Mouse (Mus musculus): ENCODE results near the gene Gm38100. TPM values are rescaled to one million over a fixed set of nuclear protein-coding genes. Genes with fewer than 3 reads are reported as not detected.

Gm38100 gene
- total and polyA plus RNA-seq, 2 experiments: not detected

DNA sequence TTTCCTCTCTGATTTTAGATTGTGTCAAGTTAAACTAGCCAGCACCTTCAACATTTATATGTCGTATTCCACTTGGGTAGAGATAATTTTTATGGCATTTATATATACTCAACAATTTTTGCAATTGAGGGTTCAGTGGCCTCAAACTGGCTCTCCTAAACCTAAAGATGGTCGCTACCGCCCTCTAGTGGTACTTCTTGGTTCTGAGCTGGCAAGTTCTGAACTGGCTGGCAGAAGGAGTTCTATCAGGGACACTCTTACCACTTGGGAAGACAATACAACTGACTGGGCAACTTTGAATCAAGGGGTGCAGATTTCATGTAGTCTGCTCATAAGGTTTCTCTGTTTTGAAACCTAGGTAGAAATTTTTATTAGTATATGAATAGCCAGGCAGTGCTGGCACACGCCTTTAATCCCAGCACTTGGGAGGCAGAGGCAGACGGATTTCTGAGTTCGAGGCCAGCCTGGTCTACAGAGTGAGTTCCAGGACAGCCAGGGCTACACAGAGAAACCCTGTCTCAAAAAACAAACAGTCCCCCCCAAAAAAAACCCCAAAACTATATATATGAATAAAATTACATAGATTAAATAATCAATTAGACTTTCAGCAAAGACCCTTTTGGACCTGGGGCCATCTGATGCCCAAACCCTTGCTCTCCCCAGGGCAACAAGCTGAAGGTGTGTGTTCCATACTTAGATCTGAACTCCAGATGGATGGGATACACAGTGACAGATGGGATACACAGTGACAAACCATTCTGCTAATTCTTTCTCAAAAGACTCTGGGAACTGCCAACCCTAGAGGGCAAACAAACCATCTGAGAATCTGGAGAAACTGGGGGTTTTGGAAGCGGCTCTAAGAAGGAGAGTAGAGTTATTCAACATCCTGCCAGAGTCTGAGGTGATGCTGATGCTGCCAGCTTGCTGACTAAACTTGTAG, 4.0 kb downstream of the Gm38100 start:
- DNase-seq (ENCODE audit: extremely low read depth, low read depth, low spot score): peak; percentile 50
- TF ChIP-seq CTCF (IDR thresholded peaks at IDR 0.05; ENCODE audit: low read depth, low read length): peak; percentile 68
- no peak for TF ChIP-seq POLR2A (IDR thresholded peaks at IDR 0.05; ENCODE audit: extremely low read depth, insufficient read depth, low read length)
- no peak overlapping the region for H3K27ac ChIP-seq (replicated peaks; ENCODE audit: insufficient read depth, low read depth, low read length)

GRCm38 (mm10) chr1:175931391-175931790, 11.3 kb downstream of the Gm38100 start:
- Histone ChIP-seq H3K27me3 (ENCODE audit: control insufficient read depth, insufficient read depth, low read length) (no peaks in the 10 kb centered on the region), H3K4me1 (ENCODE audit: control insufficient read depth, insufficient read depth, low read length) (peaks cover 2% of the 10 kb centered on the region), H3K36me3 (ENCODE audit: control insufficient read depth, insufficient read depth, low read length) (no peaks in the 10 kb centered on the region), H3K4me3 (ENCODE audit: insufficient read depth, low read depth, low read length) (no peak overlapping the region), H3K9ac (ENCODE audit: low read depth, low read length) (no peak overlapping the region), H3K27ac (replicated peaks; ENCODE audit: insufficient read depth, low read depth, low read length) (no peak overlapping the region), H3K79me2 (ENCODE audit: control insufficient read depth, insufficient read depth, low read length) (no peaks in the 10 kb centered on the region)
- 85% methylated on average over 5 of the region's 5 CpGs for WGBS
- TF ChIP-seq CTCF (IDR thresholded peaks at IDR 0.05; ENCODE audit: low read depth, low read length): no peak
- TF ChIP-seq POLR2A (IDR thresholded peaks at IDR 0.05; ENCODE audit: extremely low read depth, insufficient read depth, low read length): no peak
- no peak for DNase-seq (ENCODE audit: extremely low read depth, low read depth, low spot score)

More for the DNA sequence above, 4.0 kb downstream of the Gm38100 start:
- no peaks in the 10 kb centered on the region for H3K79me2 ChIP-seq (ENCODE audit: control insufficient read depth, insufficient read depth, low read length)
- no peaks in the 10 kb centered on the region for H3K36me3 ChIP-seq (ENCODE audit: control insufficient read depth, insufficient read depth, low read length)
- H3K4me1 ChIP-seq (ENCODE audit: control insufficient read depth, insufficient read depth, low read length): no peaks in the 10 kb centered on the region
- H3K9ac ChIP-seq (ENCODE audit: low read depth, low read length): no peak overlapping the region
- H3K27me3 ChIP-seq (ENCODE audit: control insufficient read depth, insufficient read depth, low read length): no peaks in the 10 kb centered on the region
- WGBS: 44% methylated on average over 7 of the region's 7 CpGs
- H3K4me3 ChIP-seq (ENCODE audit: insufficient read depth, low read depth, low read length): no peak overlapping the region

DNA sequence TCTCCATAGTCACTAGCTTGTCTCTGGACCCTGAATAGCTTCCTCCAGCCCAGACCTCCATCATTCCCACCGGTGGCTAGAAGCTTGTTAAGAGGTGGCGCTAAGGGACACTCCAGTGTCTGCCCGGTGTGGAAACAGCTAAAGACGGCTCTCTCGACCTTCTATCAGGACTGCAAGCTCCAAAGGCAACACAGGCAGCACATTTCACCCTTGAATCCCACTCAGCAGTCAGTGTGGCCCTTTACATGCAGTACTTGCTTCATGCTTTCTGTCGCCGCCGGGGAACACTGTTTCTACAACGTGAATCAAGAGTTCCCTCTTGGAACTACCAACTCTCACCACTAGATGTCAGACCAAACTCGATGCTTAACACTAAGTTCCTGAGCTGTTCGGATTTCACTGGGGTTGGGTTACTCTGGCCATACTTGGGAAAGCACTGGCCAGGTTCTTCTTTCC, 16.2 kb downstream of the Gm38100 start:
- TF ChIP-seq POLR2A (IDR thresholded peaks at IDR 0.05; ENCODE audit: extremely low read depth, insufficient read depth, low read length) (no peak), CTCF (IDR thresholded peaks at IDR 0.05; ENCODE audit: low read depth, low read length) (peak; percentile 27; the same call in 1 of the 2 replicates)
- H3K27ac ChIP-seq (replicated peaks; ENCODE audit: insufficient read depth, low read depth, low read length): no peak overlapping the region
- no peaks in the 10 kb centered on the region for H3K79me2 ChIP-seq (ENCODE audit: control insufficient read depth, insufficient read depth, low read length)
- WGBS: 14% methylated on average over 11 of the region's 11 CpGs
- peak overlapping the region; percentile 52 for H3K9ac ChIP-seq (ENCODE audit: low read depth, low read length)
- H3K4me3 ChIP-seq (ENCODE audit: insufficient read depth, low read depth, low read length): no peak overlapping the region
- H3K27me3 ChIP-seq (ENCODE audit: control insufficient read depth, insufficient read depth, low read length): no peaks in the 10 kb centered on the region
- H3K36me3 ChIP-seq (ENCODE audit: control insufficient read depth, insufficient read depth, low read length): no peaks in the 10 kb centered on the region
- peak; percentile 56 for DNase-seq (ENCODE audit: extremely low read depth, low read depth, low spot score)
- peaks cover 2% of the 10 kb centered on the region for H3K4me1 ChIP-seq (ENCODE audit: control insufficient read depth, insufficient read depth, low read length)

DNA sequence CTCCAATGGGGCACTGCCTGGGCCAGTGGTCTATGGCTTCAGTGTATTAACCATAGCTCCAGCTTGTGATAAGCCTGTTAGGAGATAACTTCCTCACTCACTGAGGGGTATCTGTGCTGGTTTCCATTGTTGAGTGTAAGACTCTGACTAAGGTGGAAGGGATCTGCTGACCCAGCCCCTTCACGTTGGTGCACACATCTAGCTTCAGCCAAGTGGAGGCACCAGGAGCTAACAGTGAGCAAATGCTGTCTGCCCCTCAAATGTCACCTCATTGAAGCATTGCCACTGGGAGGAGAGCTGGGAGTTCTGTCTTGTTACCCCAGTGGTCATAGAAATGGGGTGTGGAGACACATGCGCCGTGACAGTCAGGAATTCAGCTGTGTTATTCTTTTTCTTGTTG, 18.6 kb downstream of the Gm38100 start:
- 81% methylated on average over 3 of the region's 3 CpGs for WGBS
- H3K9ac ChIP-seq (ENCODE audit: low read depth, low read length): no peak overlapping the region
- H3K36me3 ChIP-seq (ENCODE audit: control insufficient read depth, insufficient read depth, low read length): no peaks in the 10 kb centered on the region
- no peaks in the 10 kb centered on the region for H3K27me3 ChIP-seq (ENCODE audit: control insufficient read depth, insufficient read depth, low read length)
- peaks cover 2% of the 10 kb centered on the region for H3K4me1 ChIP-seq (ENCODE audit: control insufficient read depth, insufficient read depth, low read length)
- no peak for DNase-seq (ENCODE audit: extremely low read depth, low read depth, low spot score)
- no peak overlapping the region for H3K27ac ChIP-seq (replicated peaks; ENCODE audit: insufficient read depth, low read depth, low read length)
- H3K79me2 ChIP-seq (ENCODE audit: control insufficient read depth, insufficient read depth, low read length): no peaks in the 10 kb centered on the region
- no peak for TF ChIP-seq POLR2A (IDR thresholded peaks at IDR 0.05; ENCODE audit: extremely low read depth, insufficient read depth, low read length)
- TF ChIP-seq CTCF (IDR thresholded peaks at IDR 0.05; ENCODE audit: low read depth, low read length): no peak
- H3K4me3 ChIP-seq (ENCODE audit: insufficient read depth, low read depth, low read length): no peak overlapping the region

DNA sequence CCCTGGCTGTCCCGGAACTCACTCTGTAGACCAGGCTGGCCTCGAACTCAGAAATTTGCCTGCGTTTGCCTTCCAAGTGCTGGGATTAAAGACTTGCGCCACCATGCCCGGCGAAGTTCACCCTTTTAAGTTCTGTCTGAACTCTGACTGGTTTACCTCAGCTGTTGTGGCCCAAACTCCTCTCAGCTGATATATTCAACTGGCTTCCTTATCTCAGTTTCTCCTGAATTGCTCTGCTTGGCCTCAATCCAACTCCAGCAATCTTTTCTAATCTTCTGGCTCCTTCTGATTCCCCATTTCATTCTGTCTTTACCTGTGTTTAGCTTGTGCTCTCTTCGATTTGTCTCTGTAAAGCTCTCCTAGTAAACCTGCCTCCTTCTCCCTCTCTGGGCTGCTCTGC, 23.0 kb downstream of the Gm38100 start:
- Histone ChIP-seq H3K27me3 (ENCODE audit: control insufficient read depth, insufficient read depth, low read length) (no peaks in the 10 kb centered on the region; the same call in 1 of the 2 replicates), H3K36me3 (ENCODE audit: control insufficient read depth, insufficient read depth, low read length) (no peaks in the 10 kb centered on the region), H3K9ac (ENCODE audit: low read depth, low read length) (no peak overlapping the region), H3K4me1 (ENCODE audit: control insufficient read depth, insufficient read depth, low read length) (no peaks in the 10 kb centered on the region), H3K27ac (replicated peaks; ENCODE audit: insufficient read depth, low read depth, low read length) (no peak overlapping the region), H3K4me3 (ENCODE audit: insufficient read depth, low read depth, low read length) (no peak overlapping the region), H3K79me2 (ENCODE audit: control insufficient read depth, insufficient read depth, low read length) (no peaks in the 10 kb centered on the region)
- TF ChIP-seq POLR2A (IDR thresholded peaks at IDR 0.05; ENCODE audit: extremely low read depth, insufficient read depth, low read length): no peak
- no peak for TF ChIP-seq CTCF (IDR thresholded peaks at IDR 0.05; ENCODE audit: low read depth, low read length)
- WGBS: 86% methylated on average over 7 of the region's 7 CpGs
- DNase-seq (ENCODE audit: extremely low read depth, low read depth, low spot score): no peak
